Mouse (Mus musculus) gastrocnemius, adult 18-20 months (tissue): ENCODE results near the gene Nova2. TPM values are rescaled to one million over a fixed set of nuclear protein-coding genes. Genes with fewer than 3 reads are reported as not detected.

Source experiments
- DNase-seq: peaks from one replicate; pipeline ENCODE4 v3.0.0; 2021; ENCODE audit warnings: low spot score
- long read RNA-seq, 2 experiments: library from polyadenylated mRNA; stranded (forward); transcript quantifications; one replicate each; pipeline ENCODE4 v2.0.0; 2021
- total RNA-seq, 2 experiments: library from RNA; stranded (reverse); gene quantifications; 2 replicates each; pipeline ENCODE4 v1.2.3; 2021

The Nova2 gene
- 1 to 10 TPM; 1.1 to 1.9 TPM for total RNA-seq
- long read RNA-seq, experiment 1, partial matches to known transcripts: 0 of 1 reads
- long read RNA-seq, experiment 1, other reads (novel, unspliced or antisense): 1 of 1 reads
- long read RNA-seq, experiment 2: 0 reads

DNA sequence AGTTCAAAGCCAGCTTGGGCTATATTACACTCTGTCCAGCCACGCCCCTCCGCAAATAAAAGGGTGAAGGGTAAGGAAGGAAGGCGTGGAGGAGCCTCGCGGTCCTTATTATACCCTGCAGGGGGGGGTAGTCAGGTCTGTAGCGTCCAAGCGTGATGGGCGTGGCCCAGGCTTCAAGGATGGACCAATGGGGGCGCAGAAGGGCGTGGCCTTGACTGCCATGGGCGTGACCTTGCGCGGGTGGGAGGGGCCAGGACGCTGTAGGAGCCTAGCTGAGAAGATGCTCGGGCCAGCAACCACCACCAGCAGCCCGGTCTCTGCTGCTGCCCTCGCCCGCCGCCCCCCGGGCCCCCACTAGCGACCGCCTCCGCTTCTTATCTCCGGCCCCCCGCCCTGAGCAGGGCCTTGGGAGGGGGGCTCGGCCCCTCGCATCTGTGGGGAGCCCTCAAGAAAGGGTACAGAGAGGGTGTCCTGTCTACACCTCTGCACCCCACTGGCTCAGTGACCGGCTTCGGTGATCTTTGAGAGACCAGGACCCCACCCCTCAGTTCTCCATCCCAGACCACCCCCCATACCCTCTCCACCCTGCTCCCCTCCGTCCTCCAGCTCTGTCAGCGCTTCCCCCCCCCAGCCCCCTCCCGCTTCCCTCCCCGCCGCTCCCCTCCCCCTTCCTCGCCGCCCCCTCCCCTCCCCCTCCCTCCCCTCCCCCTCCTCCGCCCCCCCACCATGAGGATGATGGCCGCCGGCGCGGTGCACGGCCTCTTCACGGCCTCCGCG is at the start of gene Nova2:
Gene Nova2 (plus strand): TSS at position 727 of the 777 bp plus-strand sequence.
- DNase-seq: peak; percentile 76

- no peak for DNase-seq
These were observed 47.0 kb upstream of the Nova2 start for GRCm38 (mm10) chr7:18878691-18879090.

GRCm38 (mm10) chr7:18883991-18884744 is 41.5 kb upstream of the Nova2 start:
- DNase-seq: no peak

GRCm38 (mm10) chr7:18884745-18885422 is 40.8 kb upstream of the Nova2 start:
- DNase-seq: no peak

GRCm38 (mm10) chr7:18886963-18887362 is 38.7 kb upstream of the Nova2 start:
- no peak for DNase-seq

DNA sequence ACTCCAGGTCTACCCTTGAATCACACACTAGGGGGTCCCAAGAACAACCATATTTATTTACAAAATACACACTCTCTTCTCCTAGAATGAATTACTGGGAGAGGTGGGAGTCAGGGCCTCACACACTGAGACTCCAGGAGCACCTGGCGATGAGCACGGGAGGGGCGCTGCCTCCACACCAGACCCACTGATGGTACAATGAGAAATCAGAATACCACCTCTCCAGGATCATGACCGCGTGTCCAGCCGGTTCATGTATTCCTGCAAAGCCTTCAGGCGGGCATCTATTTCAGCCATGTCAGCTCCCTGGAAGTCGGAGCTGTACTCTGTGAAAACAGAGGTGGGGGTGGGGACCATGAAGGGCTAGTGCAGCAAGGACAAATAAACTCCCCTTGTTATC is 34.8 kb upstream of the Nova2 start:
- DNase-seq: no peak

- peak; percentile 81 for DNase-seq
These were observed 33.7 kb upstream of the Nova2 start for GRCm38 (mm10) chr7:18891872-18892599.

GRCm38 (mm10) chr7:18893009-18893408 is 32.7 kb upstream of the Nova2 start:
- DNase-seq: no peak

DNA sequence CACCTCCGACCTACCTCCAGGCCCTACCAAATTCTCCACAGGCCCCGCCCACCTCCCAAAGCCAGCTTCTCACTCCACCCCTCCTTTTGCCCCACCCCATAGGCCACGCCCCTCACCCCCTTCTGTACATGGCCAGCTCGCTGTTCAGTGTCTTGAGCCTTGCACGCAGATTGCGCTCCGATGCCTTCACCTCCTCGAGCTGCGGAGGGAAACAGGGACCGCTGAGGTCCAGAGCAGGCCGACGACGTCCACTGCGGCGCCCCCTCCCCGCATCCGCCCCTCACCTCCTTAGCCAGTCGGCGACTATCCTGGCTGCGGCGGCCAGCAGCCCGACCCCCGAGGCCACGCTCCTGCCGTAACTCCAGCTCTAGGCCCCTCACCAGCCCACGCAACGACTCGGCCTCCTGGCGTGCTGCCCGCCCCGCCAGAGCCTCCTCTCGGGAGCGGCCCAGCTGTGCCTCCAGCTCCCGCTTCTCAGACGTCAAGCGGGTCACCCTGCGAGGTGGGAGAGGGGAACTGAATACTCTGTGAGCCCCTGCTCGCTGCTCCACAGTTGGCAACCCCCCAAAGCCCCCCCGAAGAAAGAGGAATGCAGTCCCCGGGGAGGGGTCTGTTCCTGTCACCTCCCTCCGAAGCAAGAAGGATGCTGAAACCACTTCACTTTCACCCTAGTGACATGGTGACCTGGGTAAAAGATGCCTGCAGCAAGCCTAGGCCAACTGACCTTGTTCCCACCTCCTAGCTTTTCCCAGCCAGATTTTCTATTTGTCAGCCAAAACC is 31.8 kb upstream of the Nova2 start:
- peak; percentile 54 for DNase-seq

- peak; percentile 43 for DNase-seq
These were observed 29.2 kb upstream of the Nova2 start for GRCm38 (mm10) chr7:18896536-18896935.

DNA sequence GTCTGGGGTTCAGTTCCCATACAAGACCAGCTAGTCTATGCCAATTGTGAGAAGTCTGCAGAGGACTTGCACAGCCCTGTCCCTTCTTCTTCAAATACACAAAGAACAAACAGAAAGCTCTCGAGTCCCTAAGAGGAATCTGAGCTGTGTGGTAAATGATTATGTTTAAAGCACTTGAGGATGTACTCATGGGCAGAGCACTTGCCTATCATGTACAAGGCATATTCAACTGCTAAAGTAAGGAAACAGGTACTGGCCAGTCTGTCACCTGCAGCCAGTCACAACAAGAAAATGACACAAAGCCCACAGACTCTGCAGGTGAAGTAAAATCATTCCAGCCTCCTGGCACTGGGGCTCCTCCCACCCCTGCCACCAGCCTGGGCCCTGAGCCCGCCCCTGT is 25.2 kb upstream of the Nova2 start:
- DNase-seq: no peak

DNA sequence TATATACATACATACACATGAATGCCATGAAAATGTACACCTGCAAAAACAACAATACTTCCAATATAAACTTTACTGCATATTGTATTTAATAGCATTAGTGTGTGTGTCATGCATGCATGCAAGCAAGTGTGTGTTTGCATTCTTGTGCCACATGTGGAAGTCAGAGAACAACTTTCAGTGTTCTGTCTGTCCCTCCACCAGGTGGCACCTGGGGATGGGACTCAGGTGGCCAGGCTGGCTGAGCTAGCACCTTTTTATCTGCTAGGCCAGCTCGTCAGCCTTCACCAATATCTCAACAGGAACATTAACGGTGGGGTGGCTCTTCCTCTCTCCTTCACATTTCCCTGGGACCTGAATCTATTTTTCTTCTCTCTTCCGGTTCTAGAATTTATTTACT is 23.2 kb upstream of the Nova2 start:
- no peak for DNase-seq

DNA sequence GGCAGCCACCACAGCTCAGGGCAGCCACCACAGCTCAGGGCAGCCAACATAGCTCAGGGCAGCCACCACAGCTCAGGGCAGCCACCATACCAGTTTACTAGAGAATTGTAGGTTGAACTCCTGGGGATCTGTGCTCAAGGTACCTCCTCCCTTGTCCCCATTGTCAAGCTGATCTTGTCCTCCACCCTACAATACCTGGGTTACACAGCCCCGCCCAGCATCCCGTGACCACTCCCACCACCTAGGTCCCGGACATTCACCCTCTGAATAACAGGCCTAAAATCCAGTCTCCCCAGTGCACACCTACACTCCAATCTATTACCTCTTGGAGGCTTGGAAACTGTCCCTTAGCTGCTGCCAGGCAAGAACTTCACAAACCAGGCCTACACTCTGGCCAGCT is 20.7 kb upstream of the Nova2 start:
- no peak for DNase-seq

DNA sequence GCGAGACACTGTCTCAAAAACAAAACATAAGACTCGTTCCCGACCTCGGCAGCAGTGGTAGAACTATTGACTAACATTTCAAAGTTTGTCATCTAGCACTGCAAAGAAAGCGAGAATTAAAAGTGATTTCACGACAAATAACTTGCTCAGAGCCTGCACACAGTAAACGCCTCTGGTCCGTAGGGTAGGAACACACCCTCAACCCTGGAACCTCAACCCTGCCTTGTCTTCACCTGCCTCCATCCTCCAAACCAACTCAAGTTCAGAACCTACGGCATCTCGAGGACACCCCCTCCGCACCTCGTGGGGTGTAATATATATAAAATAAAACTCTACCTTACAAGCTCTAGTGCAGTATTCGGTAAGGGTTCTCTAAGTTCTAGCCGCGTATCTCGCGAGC is 15.9 kb upstream of the Nova2 start:
- DNase-seq: no peak

DNA sequence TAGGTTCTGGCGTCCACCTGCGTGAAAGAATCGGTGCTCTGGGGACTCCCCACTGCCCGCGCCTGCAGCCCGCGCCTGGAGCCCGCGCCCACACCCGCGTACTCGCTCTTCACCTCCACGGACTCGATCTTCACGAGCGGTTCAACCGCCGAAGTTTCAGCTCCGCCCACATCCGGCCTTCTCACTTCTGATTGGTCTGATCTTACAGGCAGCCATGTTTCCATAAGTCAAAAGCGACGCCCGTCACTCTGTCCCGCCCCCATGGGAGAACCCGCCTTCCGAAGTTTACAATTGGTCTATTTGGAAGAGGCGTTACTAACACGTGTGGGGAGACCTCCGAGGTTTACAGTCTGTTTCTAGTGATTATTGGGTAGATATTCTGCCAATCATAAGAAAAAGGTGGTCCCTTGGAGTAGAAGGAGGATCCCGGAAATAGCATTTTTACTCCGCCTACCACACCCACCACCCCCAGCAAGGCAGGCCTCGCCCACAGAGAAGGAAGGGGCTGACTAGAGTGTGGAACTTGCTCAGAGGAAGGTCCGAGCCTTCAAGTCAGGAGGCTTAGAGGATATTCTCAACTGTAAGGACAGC is 15.4 kb upstream of the Nova2 start, which contains the start of gene Ccdc61:
Gene Ccdc61 (minus strand): TSS at position 175 of the 591 bp plus-strand sequence.
- peak; percentile 98 for DNase-seq

GRCm38 (mm10) chr7:18916254-18916653 is 9.4 kb upstream of the Nova2 start:
- DNase-seq: no peak

GRCm38 (mm10) chr7:18917931-18918330 is 7.8 kb upstream of the Nova2 start:
- no peak for DNase-seq

DNA sequence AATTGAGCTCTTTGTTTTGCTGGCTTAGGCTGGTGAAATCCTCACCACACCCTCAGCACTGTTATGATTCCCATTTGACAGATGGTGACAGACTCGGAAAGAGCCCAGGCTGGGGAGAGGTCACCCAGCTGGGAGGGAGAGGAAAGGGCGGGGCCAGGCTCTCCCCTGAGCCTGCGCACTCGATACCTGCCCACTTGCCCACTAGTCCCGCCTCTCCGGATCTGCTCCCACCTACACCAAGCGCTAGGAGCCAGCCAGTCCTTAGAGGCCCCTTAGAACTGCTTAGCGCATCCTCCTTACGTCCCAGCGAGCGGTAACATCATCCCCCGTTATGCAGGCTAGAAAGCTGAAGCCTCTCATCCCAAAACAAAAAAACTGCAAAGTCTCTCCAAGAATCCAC is 4.6 kb upstream of the Nova2 start:
- DNase-seq: peak; percentile 24

DNA sequence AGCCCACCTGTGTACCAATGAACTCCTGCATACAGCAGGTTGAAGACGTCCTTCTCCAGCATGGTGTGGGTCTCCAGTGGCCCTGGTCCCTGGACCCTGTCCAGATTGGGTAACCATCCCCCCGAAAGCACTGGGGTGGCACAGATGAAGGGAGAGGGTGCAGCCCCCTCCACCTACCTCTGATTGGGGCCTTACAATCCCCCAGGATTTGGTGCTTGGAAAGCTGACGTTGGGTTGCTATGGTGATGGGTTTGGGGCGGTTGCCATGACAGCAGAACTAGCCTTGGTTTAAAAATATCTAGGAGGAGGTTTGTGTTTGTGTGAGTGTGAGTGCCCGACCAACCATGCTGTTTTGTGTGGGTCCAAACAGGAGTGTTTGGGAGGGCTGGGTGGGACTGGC is 2.9 kb upstream of the Nova2 start:
- no peak for DNase-seq

GRCm38 (mm10) chr7:18923267-18923666 is 2.4 kb upstream of the Nova2 start:
- DNase-seq: no peak
